Mouse (Mus musculus) CH12.LX (cell line): ENCODE results near the gene Socs1. TPM values are rescaled to one million over a fixed set of nuclear protein-coding genes. Genes with fewer than 3 reads are reported as not detected.

Experiments used
- DNase-seq: peaks from one replicate; pipeline ENCODE4 v3.0.0-alpha.2; 2013; ENCODE audit errors: extremely low read depth
- H3K27ac ChIP-seq: 2 replicates; pipeline ENCODE4 v1.5.1; 2012; ENCODE audit warnings: low read depth, mild to moderate bottlenecking, control low read depth, moderate library complexity; ENCODE audit not compliant: insufficient read depth
- H3K27me3 ChIP-seq: replicated peaks from 2 replicates; pipeline ENCODE3; 2012; ENCODE audit warnings: inconsistent platforms
- H3K36me3 ChIP-seq, 2 experiments: replicated peaks in 1 of 2; 2 replicates each; pipeline versions ENCODE3 to v1.6.1; 2012; ENCODE audit warnings: inconsistent platforms in 1 of 2, low read length in 1 of 2, mild to moderate bottlenecking in 1 of 2, mixed read lengths in 1 of 2, moderate library complexity in 1 of 2; ENCODE audit not compliant: control insufficient read depth in 1 of 2, insufficient read depth in 1 of 2
- H3K4me1 ChIP-seq, 2 experiments: 2 replicates each; pipeline ENCODE4 v1.6.1; 2012; ENCODE audit warnings: inconsistent platforms in 1 of 2, moderate library complexity in 1 of 2; ENCODE audit not compliant: insufficient read depth in 2 of 2, control insufficient read depth in 1 of 2
- H3K4me2 ChIP-seq: 2 replicates; pipeline ENCODE4 v1.6.1; 2012; ENCODE audit warnings: low read depth, mild to moderate bottlenecking, control low read depth; ENCODE audit not compliant: poor library complexity, insufficient read depth, severe bottlenecking
- H3K4me3 ChIP-seq, 3 experiments: fragments of 150-350 bp in 1 of 3; sonication (generic) in 1 of 3; replicated peaks in 1 of 3; 2 replicates each; pipeline versions ENCODE3 to v1.5.1; 2011 to 2012; ENCODE audit warnings: low read depth in 2 of 3, low read length in 2 of 3, mild to moderate bottlenecking in 2 of 3, moderate library complexity in 2 of 3, control low read depth in 1 of 3, improper control_type of control experiment in 1 of 3, inconsistent platforms in 1 of 3, mixed read lengths in 1 of 3; ENCODE audit not compliant: poor library complexity in 1 of 3
- H3K79me2 ChIP-seq: replicated peaks from 2 replicates; pipeline ENCODE4 v1.6.1; 2012; ENCODE audit warnings: mild to moderate bottlenecking, moderate library complexity; ENCODE audit not compliant: control insufficient read depth, poor library complexity, insufficient read depth, severe bottlenecking; ENCODE audit errors: extremely low read depth
- H3K9ac ChIP-seq: 2 replicates; pipeline ENCODE4 v1.6.1; 2012; ENCODE audit warnings: low read depth, mild to moderate bottlenecking, control low read depth, moderate library complexity; ENCODE audit not compliant: insufficient read depth
- H3K9me3 ChIP-seq: replicated peaks from 2 replicates; pipeline ENCODE3; 2012; ENCODE audit warnings: low read length, inconsistent platforms, mixed read lengths
- BHLHE40 ChIP-seq: IDR thresholded peaks from 2 replicates; pipeline ENCODE4 v1.6.1; 2011; ENCODE audit warnings: mild to moderate bottlenecking, low read depth, low read length, improper control_type of control experiment
- CTCF ChIP-seq, 2 experiments: IDR thresholded peaks in 1 of 2; conservative IDR thresholded peaks in 1 of 2; 2 replicates each; pipeline ENCODE4 v1.5.1; 2011 to 2012; ENCODE audit warnings: low read depth in 2 of 2, low read length in 2 of 2, improper control_type of control experiment in 1 of 2, inconsistent platforms in 1 of 2, mild to moderate bottlenecking in 1 of 2, moderate library complexity in 1 of 2
- ELF1 ChIP-seq: IDR thresholded peaks from 2 replicates; pipeline ENCODE4 v1.6.1; 2014; ENCODE audit warnings: low read depth, mild to moderate bottlenecking, inconsistent platforms, low read length, improper control_type of control experiment
- ETS1 ChIP-seq: conservative IDR thresholded peaks from 2 replicates; pipeline ENCODE4 v1.6.1; 2012; ENCODE audit warnings: low read depth, mild to moderate bottlenecking, inconsistent platforms, low read length, improper control_type of control experiment, moderate library complexity
- HCFC1 ChIP-seq: IDR thresholded peaks from 2 replicates; pipeline ENCODE4 v1.6.1; 2012; ENCODE audit warnings: low read depth, mild to moderate bottlenecking, inconsistent platforms, low read length, improper control_type of control experiment
- IRF4 ChIP-seq: IDR thresholded peaks from 2 replicates; pipeline ENCODE4 v1.6.1; 2014; ENCODE audit warnings: low read depth, mild to moderate bottlenecking, inconsistent platforms, low read length, improper control_type of control experiment
- JUND ChIP-seq: conservative IDR thresholded peaks from 2 replicates; pipeline ENCODE4 v1.6.1; 2011; ENCODE audit warnings: low read depth, low read length, improper control_type of control experiment
- KAT2A ChIP-seq: IDR thresholded peaks from 2 replicates; pipeline ENCODE4 v1.6.1; 2012; ENCODE audit warnings: low read length, improper control_type of control experiment, inconsistent platforms; ENCODE audit not compliant: insufficient replicate concordance
- MAFK ChIP-seq: IDR thresholded peaks from 2 replicates; pipeline ENCODE4 v1.6.1; 2011; ENCODE audit warnings: low read length, improper control_type of control experiment; ENCODE audit not compliant: insufficient replicate concordance
- MAZ ChIP-seq: IDR thresholded peaks from 2 replicates; pipeline ENCODE4 v1.6.1; 2012; ENCODE audit warnings: low read depth, mild to moderate bottlenecking, inconsistent platforms, low read length, improper control_type of control experiment, moderate library complexity
- MEF2A ChIP-seq: IDR thresholded peaks from 2 replicates; pipeline ENCODE4 v1.6.1; 2014; ENCODE audit warnings: low read depth, mild to moderate bottlenecking, inconsistent platforms, low read length, improper control_type of control experiment, borderline replicate concordance
- MYC ChIP-seq: IDR thresholded peaks from 2 replicates; pipeline ENCODE4 v1.6.1; 2011; ENCODE audit warnings: low read depth, mild to moderate bottlenecking, improper control_type of control experiment, low read length
- NELFE ChIP-seq: IDR thresholded peaks from 2 replicates; pipeline ENCODE4 v1.6.1; 2011; ENCODE audit warnings: low read depth, low read length, improper control_type of control experiment
- PAX5 ChIP-seq: IDR thresholded peaks from 2 replicates; pipeline ENCODE4 v1.6.1; 2012; ENCODE audit warnings: low read length, inconsistent platforms, mixed read lengths
- POLR2A ChIP-seq: IDR thresholded peaks from 2 replicates; pipeline ENCODE4 v1.6.1; 2011; ENCODE audit warnings: low read depth, mild to moderate bottlenecking, improper control_type of control experiment, low read length
- POLR2AphosphoS2 ChIP-seq: IDR thresholded peaks from 2 replicates; pipeline ENCODE4 v1.6.1; 2011; ENCODE audit warnings: low read depth, low read length, improper control_type of control experiment
- RAD21 ChIP-seq: IDR thresholded peaks from 2 replicates; pipeline ENCODE4 v1.6.1; 2011; ENCODE audit warnings: low read depth, mild to moderate bottlenecking, low read length, improper control_type of control experiment, moderate library complexity
- SIN3A ChIP-seq: IDR thresholded peaks from 2 replicates; pipeline ENCODE4 v1.6.1; 2012; ENCODE audit warnings: low read length, improper control_type of control experiment, inconsistent platforms
- SMC3 ChIP-seq: IDR thresholded peaks from 2 replicates; pipeline ENCODE4 v1.6.1; 2011; ENCODE audit warnings: low read depth, low read length, improper control_type of control experiment
- TBP ChIP-seq: conservative IDR thresholded peaks from 2 replicates; pipeline ENCODE4 v1.6.1; 2011; ENCODE audit warnings: low read depth, low read length, improper control_type of control experiment
- TCF12 ChIP-seq: IDR thresholded peaks from 2 replicates; pipeline ENCODE4 v1.6.1; 2014; ENCODE audit warnings: low read depth, mild to moderate bottlenecking, inconsistent platforms, low read length, improper control_type of control experiment
- UBTF ChIP-seq: IDR thresholded peaks from 2 replicates; pipeline ENCODE4 v1.6.1; 2012; ENCODE audit warnings: low read depth, mild to moderate bottlenecking, inconsistent platforms, low read length, improper control_type of control experiment, moderate library complexity
- ZC3H11A ChIP-seq: IDR thresholded peaks from 2 replicates; pipeline ENCODE4 v1.6.1; 2012; ENCODE audit warnings: low read depth, mild to moderate bottlenecking, inconsistent platforms, low read length, improper control_type of control experiment
- ZNF384 ChIP-seq: IDR thresholded peaks from 2 replicates; pipeline ENCODE4 v1.6.1; 2012; ENCODE audit warnings: low read depth, low read length, improper control_type of control experiment, inconsistent platforms
- dilution Hi-C: fragments of 300-500 bp; cut with MboI; formaldehyde crosslinking; loops from 2 replicates; pipeline ENCODE4 v1.14.3; 2020; ENCODE audit warnings: low sequenced_read_pairs; ENCODE audit not compliant: extremely low pct_unique_long_range_greater_than_20kb, extremely low pct_ligation_motif_present
- in situ Hi-C: fragments of 300-500 bp; cut with MboI; formaldehyde crosslinking; loops from 3 replicates; pipeline ENCODE4 v1.14.3; 2019; ENCODE audit warnings: low sequenced_read_pairs, low pct_ligation_motif_present, low pct_unique_long_range_greater_than_20kb, mixed read lengths
- polyA plus RNA-seq: library from polyadenylated mRNA; unstranded; fragments of >175 nt; gene quantifications from 2 replicates; pipeline ENCODE4 v1.2.1, GENCODE M21; 2012; ENCODE audit warnings: low read depth; ENCODE audit not compliant: insufficient read length
- total RNA-seq, 2 experiments: library from RNA; depleted of rRNA; stranded (reverse); fragments of 300-350 nt in 1 of 2; fragments of >200 nt in 1 of 2; gene quantifications; 2 replicates each; pipeline ENCODE4 v1.2.3; 2012 to 2014

Gene Socs1
- total and polyA plus RNA-seq, 3 experiments: 18.8 to 29.1 (median 27.6) TPM

GRCm38 (mm10) chr16:10768821-10769220, 16.5 kb downstream of the Socs1 start:
- Histone ChIP-seq H3K27ac (no peak overlapping the region), H3K79me2 (no peaks in the 10 kb centered on the region), H3K4me3 (no peak overlapping the region), H3K9ac (no peak overlapping the region), H3K4me2 (no peak overlapping the region; the same call in 1 of the 2 replicates), H3K27me3 (peaks cover 3% of the 10 kb centered on the region), H3K9me3 (no peaks in the 10 kb centered on the region), H3K4me1 (peaks cover 42 to 66% of the 10 kb centered on the region in 2 experiments), H3K36me3 (no peaks in the 10 kb centered on the region)
- dilution Hi-C loops (no loop called here), in situ Hi-C loops (no loop called here)
- TF ChIP-seq TCF12 (peak; percentile 32; the same call in 1 of the 2 replicates), SIN3A (no peak), POLR2A (no peak)
- DNase-seq: no peak

DNA sequence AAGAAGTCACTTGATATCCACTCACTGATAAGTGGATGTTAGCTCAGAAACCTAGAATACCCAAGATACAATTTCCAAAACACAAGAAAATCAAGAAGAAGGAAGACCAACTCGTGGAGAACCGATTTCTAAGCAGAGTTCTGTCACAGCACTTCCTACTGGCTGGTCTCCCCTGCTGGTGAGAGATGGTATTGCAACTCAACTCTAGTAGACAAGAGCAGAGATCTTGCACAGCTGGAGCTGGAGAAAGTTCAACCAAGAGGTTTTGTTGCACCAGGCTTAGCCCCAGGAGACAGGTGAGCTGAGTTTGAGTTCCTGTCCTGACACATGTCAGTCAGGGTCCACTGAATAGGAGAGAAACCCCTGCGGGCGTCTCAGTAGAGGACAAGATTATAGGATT, 18.2 kb downstream of the Socs1 start:
- dilution Hi-C loops: no loop called here
- peak; percentile 93 for DNase-seq

DNA sequence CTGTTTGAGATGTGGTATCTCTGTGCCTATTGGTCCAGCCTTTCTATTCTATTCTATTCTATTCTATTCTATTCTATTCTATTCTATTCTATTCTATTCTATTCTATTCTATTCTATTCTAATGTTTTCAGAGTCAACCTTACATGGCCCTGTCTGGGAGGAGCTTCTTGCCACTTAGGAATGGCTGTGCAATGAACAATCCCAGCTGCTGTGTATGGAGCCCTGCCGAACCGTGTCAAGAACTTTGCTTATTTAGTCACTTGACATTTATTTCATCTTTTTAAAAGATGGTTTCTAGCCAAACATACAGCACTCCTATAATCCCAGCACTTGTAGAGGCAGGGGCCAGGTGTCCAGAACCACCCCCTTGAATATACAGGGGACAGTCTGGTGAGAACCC, 21.0 kb downstream of the Socs1 start:
- no peak overlapping the region for H3K27ac ChIP-seq
- no peak for DNase-seq
- no peaks in the 10 kb centered on the region for H3K9me3 ChIP-seq
- in situ Hi-C loops: no loop called here
- no peaks in the 10 kb centered on the region for H3K79me2 ChIP-seq
- H3K4me3 ChIP-seq: no peak overlapping the region
- H3K4me2 ChIP-seq: no peak overlapping the region
- TF ChIP-seq MAFK: no peak
- TF ChIP-seq TBP: no peak
- TF ChIP-seq KAT2A: no peak
- no peak for TF ChIP-seq JUND
- no peak for TF ChIP-seq PAX5
- TF ChIP-seq NELFE: no peak
- no peak for TF ChIP-seq ELF1
- no peak for TF ChIP-seq TCF12
- H3K4me1 ChIP-seq: peaks cover 26 to 53% of the 10 kb centered on the region in 2 experiments
- no peaks in the 10 kb centered on the region for H3K36me3 ChIP-seq
- H3K27me3 ChIP-seq: peaks cover 3% of the 10 kb centered on the region
- H3K9ac ChIP-seq: no peak overlapping the region
- dilution Hi-C loops: no loop called here

More for the DNA sequence above, 18.2 kb downstream of the Socs1 start:
- in situ Hi-C loops: no loop called here
- H3K4me1 ChIP-seq: peaks cover 37 to 57% of the 10 kb centered on the region in 2 experiments
- no peak overlapping the region for H3K9ac ChIP-seq
- H3K36me3 ChIP-seq: no peaks in the 10 kb centered on the region
- no peak overlapping the region for H3K4me2 ChIP-seq
- H3K9me3 ChIP-seq: no peaks in the 10 kb centered on the region
- peaks cover 3% of the 10 kb centered on the region for H3K27me3 ChIP-seq
- H3K27ac ChIP-seq: no peak overlapping the region
- H3K79me2 ChIP-seq: no peaks in the 10 kb centered on the region
- no peak overlapping the region for H3K4me3 ChIP-seq
- TF ChIP-seq MAFK (no peak), MYC (no peak), POLR2AphosphoS2 (no peak), ETS1 (peak; percentile 38; the same call in 1 of the 2 replicates), HCFC1 (no peak), UBTF (no peak), CTCF (conservative IDR thresholded peaks at IDR 0.05 in 1 of 2, IDR thresholded peaks at IDR 0.05 in 1 of 2; ENCODE audit: low read depth in 2 of 2, low read length in 2 of 2) (peak; percentile 88 to 99), BHLHE40 (no peak), ZC3H11A (peak; percentile 19; the same call in 1 of the 2 replicates), IRF4 (peak; percentile 66; the same call in 1 of the 2 replicates), POLR2A (no peak), MAZ (no peak), TCF12 (peak; percentile 72), ZNF384 (no peak), TBP (no peak), PAX5 (no peak), ELF1 (peak; percentile 86), RAD21 (peak; percentile 73), JUND (no peak; the same call in 1 of the 2 replicates), SMC3 (peak; percentile 84), MEF2A (0 out of 2 replicates have a peak, but pooled peaks have one; percentile 50)
- TF ChIP-seq, all 38 proteins: peak for 9
